Mouse (Mus musculus) limb, embryonic 11.5 days (tissue): ENCODE measurements at regions not wholly inside any gene's neighbourhood (a gene's known extent, or its start where the extent isn't known, plus 50 kb on each side); places are given as distances from the start of the nearest gene placed in this dataset.

ENCODE experiments used
- ATAC-seq: fragments of 200-750 bp; cut with Nextera tagmentation; 2 replicates; pipeline ENCODE4 v1.8.0; 2017; ENCODE audit warnings: low read depth; ENCODE audit not compliant: insufficient number of reproducible peaks, low FRiP score, low TSS enrichment
- DNase-seq: peaks from one replicate; pipeline ENCODE4 v3.0.0-alpha.2; 2015; ENCODE audit warnings: low spot score
- H3K27ac ChIP-seq: fragments of 300-500 bp; sonication (generic); replicated peaks from 2 replicates; pipeline ENCODE4 v1.5.1; 2014; ENCODE audit warnings: low read depth, mild to moderate bottlenecking, low read length
- H3K27me3 ChIP-seq: fragments of 300-500 bp; sonication (generic); 2 replicates; pipeline ENCODE4 v1.6.1; 2014; ENCODE audit warnings: mild to moderate bottlenecking, low read length, mixed read lengths; ENCODE audit not compliant: control insufficient read depth, insufficient read depth
- H3K36me3 ChIP-seq: fragments of 300-500 bp; sonication (generic); 2 replicates; pipeline ENCODE4 v1.6.1; 2014; ENCODE audit warnings: mild to moderate bottlenecking, low read length, moderate library complexity, mixed read lengths; ENCODE audit not compliant: control insufficient read depth, insufficient read depth
- H3K4me1 ChIP-seq: fragments of 300-500 bp; sonication (generic); 2 replicates; pipeline ENCODE4 v1.6.1; 2014; ENCODE audit warnings: low read length, mixed read lengths; ENCODE audit not compliant: control insufficient read depth, insufficient read depth
- H3K4me2 ChIP-seq: fragments of 300-500 bp; sonication (generic); 2 replicates; pipeline ENCODE4 v1.6.1; 2014; ENCODE audit warnings: low read depth, mild to moderate bottlenecking, moderate library complexity; ENCODE audit not compliant: severe bottlenecking
- H3K4me3 ChIP-seq: fragments of 300-500 bp; sonication (generic); 2 replicates; pipeline ENCODE4 v1.5.1; 2014; ENCODE audit warnings: low read depth, low read length
- H3K9ac ChIP-seq: fragments of 300-500 bp; sonication (generic); 2 replicates; pipeline ENCODE4 v1.6.1; 2014; ENCODE audit warnings: mild to moderate bottlenecking, low read length
- H3K9me3 ChIP-seq: fragments of 300-500 bp; sonication (generic); 2 replicates; pipeline ENCODE4 v1.6.1; 2016; ENCODE audit warnings: low read length; ENCODE audit not compliant: control insufficient read depth
- WGBS: fragments of 180-500 bp; shearing (Covaris S2); extraction: QIAGEN DNeasy Blood & Tissue Kit; methylation state at CpG from one replicate; pipeline ENCODE4 v1.1.7; 2014; 5-methylcytosine and 5-hydroxymethylcytosine counted together

GRCm38 (mm10) chr8:104022691-104023509, 78.5 kb upstream of the Cdh5 start:
- no peak overlapping the region for H3K9ac ChIP-seq
- H3K27me3 ChIP-seq = no peaks in the 10 kb centered on the region
- H3K4me2 ChIP-seq = no peak overlapping the region
- peaks cover 9% of the 10 kb centered on the region; the same call in 1 of the 2 replicates for H3K4me1 ChIP-seq
- H3K27ac ChIP-seq = peak overlapping the region; percentile 76
- no peaks in the 10 kb centered on the region for H3K9me3 ChIP-seq
- peak; percentile 94 for ATAC-seq
- peak; percentile 84 for DNase-seq
- H3K36me3 ChIP-seq = no peaks in the 10 kb centered on the region
- no peak overlapping the region for H3K4me3 ChIP-seq
- 11% methylated on average over 9 of the region's 9 CpGs for whole genome bisulfite sequencing

- H3K4me1 ChIP-seq = peaks cover 9% of the 10 kb centered on the region; the same call in 1 of the 2 replicates
- H3K4me2 ChIP-seq = no peak overlapping the region
- H3K9ac ChIP-seq = no peak overlapping the region
- DNase-seq = peak; percentile 79
- H3K4me3 ChIP-seq = no peak overlapping the region
- ATAC-seq = no peak
- H3K36me3 ChIP-seq = no peaks in the 10 kb centered on the region
- H3K27ac ChIP-seq = no peak overlapping the region
- 43% methylated on average over 11 of the region's 11 CpGs for WGBS
- H3K9me3 ChIP-seq = 0 out of 2 replicates have a peak, but pooled peaks cover 4% of the 10 kb centered on the region
- H3K27me3 ChIP-seq = no peaks in the 10 kb centered on the region
Measured at GRCm38 (mm10) chr8:104027161-104027821, 74.1 kb upstream of the Cdh5 start.

- H3K27me3 ChIP-seq = no peaks in the 10 kb centered on the region
- no peaks in the 10 kb centered on the region for H3K36me3 ChIP-seq
- WGBS = 3% methylated on average over 22 of the region's 22 CpGs
- H3K4me2 ChIP-seq = no peak overlapping the region
- no peak overlapping the region for H3K27ac ChIP-seq
- ATAC-seq (peak; percentile 83), DNase-seq (peak; percentile 92)
- H3K9me3 ChIP-seq = 0 out of 2 replicates have a peak, but pooled peaks cover 4% of the 10 kb centered on the region
- H3K4me1 ChIP-seq = peaks cover 4% of the 10 kb centered on the region; the same call in 1 of the 2 replicates
- no peak overlapping the region for H3K9ac ChIP-seq
- H3K4me3 ChIP-seq = no peak overlapping the region
Measured at GRCm38 (mm10) chr8:104028626-104029025, 72.8 kb upstream of the Cdh5 start.

GRCm38 (mm10) chr8:104032179-104032578, 69.2 kb upstream of the Cdh5 start:
- no peaks in the 10 kb centered on the region for H3K4me1 ChIP-seq
- H3K4me3 ChIP-seq = no peak overlapping the region
- WGBS = 89% methylated on average over 2 of the region's 2 CpGs
- no peak overlapping the region for H3K9ac ChIP-seq
- no peak overlapping the region for H3K27ac ChIP-seq
- DNase-seq (no peak), ATAC-seq (no peak)
- H3K36me3 ChIP-seq = no peaks in the 10 kb centered on the region
- no peak overlapping the region for H3K4me2 ChIP-seq
- H3K9me3 ChIP-seq = 0 out of 2 replicates have a peak, but pooled peaks cover 4% of the 10 kb centered on the region
- H3K27me3 ChIP-seq = no peaks in the 10 kb centered on the region

- DNase-seq = no peak
- 38% methylated on average over 2 of the region's 2 CpGs for WGBS
Measured at GRCm38 (mm10) chr8:104033148-104033547, 68.3 kb upstream of the Cdh5 start.

GRCm38 (mm10) chr8:104034286-104034685, 67.1 kb upstream of the Cdh5 start:
- Histone ChIP-seq H3K4me3 (no peak overlapping the region), H3K27ac (no peak overlapping the region), H3K9ac (no peak overlapping the region), H3K36me3 (no peaks in the 10 kb centered on the region), H3K9me3 (0 out of 2 replicates have a peak, but pooled peaks cover 4% of the 10 kb centered on the region), H3K4me2 (no peak overlapping the region), H3K27me3 (no peaks in the 10 kb centered on the region), H3K4me1 (no peaks in the 10 kb centered on the region)
- no peak for ATAC-seq
- DNase-seq = no peak
- WGBS = 83% methylated on average over 3 of the region's 3 CpGs

More at GRCm38 (mm10) chr8:104033148-104033547, 68.3 kb upstream of the Cdh5 start:
- no peak overlapping the region for H3K4me3 ChIP-seq
- H3K27me3 ChIP-seq = no peaks in the 10 kb centered on the region
- H3K4me2 ChIP-seq = no peak overlapping the region
- H3K27ac ChIP-seq = no peak overlapping the region
- H3K4me1 ChIP-seq = no peaks in the 10 kb centered on the region
- H3K9ac ChIP-seq = no peak overlapping the region
- no peak for ATAC-seq
- H3K36me3 ChIP-seq = no peaks in the 10 kb centered on the region
- 0 out of 2 replicates have a peak, but pooled peaks cover 4% of the 10 kb centered on the region for H3K9me3 ChIP-seq

GRCm38 (mm10) chr8:104036580-104037477, 64.6 kb upstream of the Cdh5 start:
- Histone ChIP-seq H3K4me3 (no peak overlapping the region), H3K9ac (no peak overlapping the region), H3K9me3 (no peaks in the 10 kb centered on the region), H3K36me3 (no peaks in the 10 kb centered on the region), H3K27ac (no peak overlapping the region), H3K4me2 (no peak overlapping the region), H3K4me1 (peaks cover 3% of the 10 kb centered on the region; the same call in 1 of the 2 replicates), H3K27me3 (no peaks in the 10 kb centered on the region)
- 82% methylated on average over 26 of the region's 26 CpGs for WGBS
- DNase-seq (no peak), ATAC-seq (no peak)

- Histone ChIP-seq H3K4me2 (no peak overlapping the region), H3K27me3 (no peaks in the 10 kb centered on the region), H3K4me3 (no peak overlapping the region), H3K9me3 (no peaks in the 10 kb centered on the region), H3K9ac (no peak overlapping the region), H3K4me1 (peaks cover 11% of the 10 kb centered on the region; the same call in 1 of the 2 replicates), H3K36me3 (no peaks in the 10 kb centered on the region), H3K27ac (no peak overlapping the region)
- 80% methylated on average over 7 of the region's 7 CpGs for WGBS
- DNase-seq (no peak), ATAC-seq (no peak)
Measured at GRCm38 (mm10) chr8:104037611-104038010, 63.8 kb upstream of the Cdh5 start.
